Mouse (Mus musculus): ENCODE data around the gene Phldb1. TPM values are rescaled to one million over a fixed set of nuclear protein-coding genes. Genes with fewer than 3 reads are reported as not detected.
"Not testable (repeated sequence)": the region's sequence is repeated elsewhere in the genome, so short reads cannot be mapped to it uniquely, and the experiment has no call there.

The Phldb1 gene
- 10 to 100 TPM; 62.0 to 75.6 TPM for total RNA-seq (2021)
- long read RNA-seq, experiment 1, full-length matches to known transcripts, result 3 of 57 reads
- long read RNA-seq, experiment 1, partial matches to known transcripts, result 6 of 57 reads
- long read RNA-seq, experiment 1, other reads (novel, unspliced or antisense), result 48 of 57 reads
- long read RNA-seq, experiment 2, full-length matches to known transcripts, result 4 of 63 reads
- long read RNA-seq, experiment 2, partial matches to known transcripts, result 8 of 63 reads
- long read RNA-seq, experiment 2, other reads (novel, unspliced or antisense), result 51 of 63 reads

DNA sequence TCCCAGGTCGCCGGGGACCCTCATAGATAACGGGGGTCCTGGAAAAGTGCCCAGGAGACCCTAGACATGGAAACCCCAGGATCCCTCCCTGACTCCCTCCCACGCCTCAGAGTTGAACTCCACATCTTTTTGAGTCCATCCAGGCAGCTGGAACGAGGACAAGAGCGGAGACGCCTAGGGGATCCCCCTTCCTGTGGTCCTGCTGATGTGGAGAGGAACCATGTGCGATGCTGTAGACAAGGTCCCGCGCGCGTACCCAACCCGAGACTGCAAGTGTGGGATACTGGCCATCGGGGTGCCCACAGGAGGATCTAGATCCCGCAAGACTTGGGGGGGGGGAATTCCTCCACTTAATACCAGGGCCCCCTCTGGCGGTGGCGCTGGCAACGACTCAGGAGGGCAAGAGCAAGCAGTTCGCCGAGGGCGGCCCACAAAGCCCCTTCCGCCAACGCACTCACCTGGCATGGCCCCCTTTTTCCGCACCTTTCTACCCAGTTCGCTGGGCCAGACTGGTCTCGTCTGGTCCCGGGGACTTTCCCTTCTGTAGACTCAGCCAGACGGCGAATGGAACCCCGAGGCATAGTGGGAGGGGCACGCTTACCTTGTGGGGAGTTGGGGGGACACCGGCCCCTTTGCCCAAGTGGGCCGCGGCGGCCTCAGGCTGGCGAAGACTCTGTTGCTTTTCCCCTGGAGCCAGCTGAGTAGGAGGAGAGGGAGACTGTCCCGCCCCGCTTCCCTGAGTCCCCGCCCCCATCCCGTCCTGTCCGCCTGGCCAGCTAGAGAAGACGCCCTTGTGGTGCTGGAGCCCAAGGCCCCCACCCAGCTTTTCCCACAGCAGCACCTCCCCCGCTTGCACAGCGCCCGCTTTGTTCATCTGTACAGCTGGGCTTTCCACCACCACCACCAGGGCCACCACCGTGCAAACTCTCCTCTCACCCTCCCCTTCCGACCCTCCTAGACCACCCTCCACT, at the start of gene Phldb1:
Gene Phldb1 (minus strand): TSS at position 675 of the 971 bp plus-strand sequence.
- peak within 1 kb of the TSS; percentile 81 for H3K27ac ChIP-seq
- peak; percentile 46 for TF ChIP-seq CTCF (IDR thresholded peaks at IDR 0.05)
- H3K4me3 ChIP-seq, result peak within 1 kb of the TSS; percentile 62
- intact Hi-C loops (cut with DNase I), result loop anchor here (1.0 to 5.0 kb wide), 2 partner anchors 43 to 80 kb away; no protein-coding TSS in a partner anchor
- peak in 1 of 2 experiments; percentile 55 for DNase-seq (ENCODE audit: extremely low spot score in 1 of 2, low spot score in 2 of 2)

- intact Hi-C loops (cut with DNase I), result loop anchor here (2.0 kb wide), 2 partner anchors 148 to 192 kb away; partner anchors contain the start of genes Atp5l and Ube4a
Observed at GRCm38 (mm10) chr9:44772750-44773651, 38.0 kb upstream of the Phldb1 start.

DNA sequence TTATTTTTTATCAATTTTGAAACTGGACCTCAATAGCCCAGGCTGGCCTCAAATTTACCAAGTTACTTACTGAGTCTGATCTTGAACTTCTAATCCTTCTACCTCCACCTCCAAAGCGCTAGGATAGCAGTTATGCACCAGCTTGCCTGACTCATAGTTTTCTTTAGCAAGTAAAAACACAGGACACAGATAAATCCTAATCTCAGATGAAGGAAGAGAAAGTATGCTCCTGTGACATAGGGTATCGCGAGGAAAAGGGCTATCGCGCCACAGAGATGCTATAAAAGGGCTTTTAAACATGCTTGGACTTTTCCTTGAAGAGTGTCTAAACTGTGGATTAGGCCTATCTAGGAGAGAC, 37.4 kb upstream of the Phldb1 start:
- no peak for DNase-seq (ENCODE audit: extremely low spot score in 1 of 2, low spot score in 2 of 2)
- Histone ChIP-seq H3K4me3 (no peak overlapping the region; the same call in 1 of the 2 replicates), H3K27ac (peak overlapping the region; percentile 45; the same call in 1 of the 2 replicates)
- TF ChIP-seq CTCF (IDR thresholded peaks at IDR 0.05), result no peak
- intact Hi-C loops (cut with DNase I), result loop anchor here (2.0 kb wide), 2 partner anchors 148 to 192 kb away; partner anchors contain the start of genes Atp5l and Ube4a

More at GRCm38 (mm10) chr9:44772750-44773651, 38.0 kb upstream of the Phldb1 start:
- DNase-seq (ENCODE audit: extremely low spot score in 1 of 2, low spot score in 2 of 2), result peak; percentile 90
- Histone ChIP-seq H3K4me3 (peak overlapping the region; percentile 98), H3K27ac (peak overlapping the region; percentile 72)
- peak; percentile 96 for TF ChIP-seq CTCF (IDR thresholded peaks at IDR 0.05)

GRCm38 (mm10) chr9:44771376-44771775, 36.4 kb upstream of the Phldb1 start:
- intact Hi-C loops (cut with DNase I), result no loop called here
- Histone ChIP-seq H3K27ac (no peak overlapping the region), H3K4me3 (no peak overlapping the region)
- DNase-seq (ENCODE audit: extremely low spot score in 1 of 2, low spot score in 2 of 2), result no peak
- no peak; the same call in 1 of the 2 replicates for TF ChIP-seq CTCF (IDR thresholded peaks at IDR 0.05)

DNA sequence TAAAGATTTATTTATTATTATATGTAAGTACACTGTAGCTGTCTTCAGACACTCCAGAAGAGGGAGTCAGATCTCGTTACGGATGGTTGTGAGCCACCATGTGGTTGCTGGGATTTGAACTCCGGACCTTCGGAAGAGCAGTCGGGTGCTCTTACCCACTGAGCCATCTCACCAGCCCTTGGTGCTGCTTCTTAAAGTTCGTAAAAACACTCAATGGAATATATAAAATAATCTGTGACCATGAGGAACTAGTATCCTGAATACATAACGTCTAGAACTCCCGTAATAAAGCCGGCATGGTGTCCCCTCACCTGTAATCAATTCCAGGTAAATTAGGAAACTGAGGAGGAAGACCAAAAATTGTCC, 33.0 kb upstream of the Phldb1 start:
- H3K27ac ChIP-seq; DNase-seq (ENCODE audit: extremely low spot score in 1 of 2, low spot score in 2 of 2); intact Hi-C loops (cut with DNase I): not testable (repeated sequence)
- H3K4me3 ChIP-seq, result peak overlapping the region; percentile 71

DNA sequence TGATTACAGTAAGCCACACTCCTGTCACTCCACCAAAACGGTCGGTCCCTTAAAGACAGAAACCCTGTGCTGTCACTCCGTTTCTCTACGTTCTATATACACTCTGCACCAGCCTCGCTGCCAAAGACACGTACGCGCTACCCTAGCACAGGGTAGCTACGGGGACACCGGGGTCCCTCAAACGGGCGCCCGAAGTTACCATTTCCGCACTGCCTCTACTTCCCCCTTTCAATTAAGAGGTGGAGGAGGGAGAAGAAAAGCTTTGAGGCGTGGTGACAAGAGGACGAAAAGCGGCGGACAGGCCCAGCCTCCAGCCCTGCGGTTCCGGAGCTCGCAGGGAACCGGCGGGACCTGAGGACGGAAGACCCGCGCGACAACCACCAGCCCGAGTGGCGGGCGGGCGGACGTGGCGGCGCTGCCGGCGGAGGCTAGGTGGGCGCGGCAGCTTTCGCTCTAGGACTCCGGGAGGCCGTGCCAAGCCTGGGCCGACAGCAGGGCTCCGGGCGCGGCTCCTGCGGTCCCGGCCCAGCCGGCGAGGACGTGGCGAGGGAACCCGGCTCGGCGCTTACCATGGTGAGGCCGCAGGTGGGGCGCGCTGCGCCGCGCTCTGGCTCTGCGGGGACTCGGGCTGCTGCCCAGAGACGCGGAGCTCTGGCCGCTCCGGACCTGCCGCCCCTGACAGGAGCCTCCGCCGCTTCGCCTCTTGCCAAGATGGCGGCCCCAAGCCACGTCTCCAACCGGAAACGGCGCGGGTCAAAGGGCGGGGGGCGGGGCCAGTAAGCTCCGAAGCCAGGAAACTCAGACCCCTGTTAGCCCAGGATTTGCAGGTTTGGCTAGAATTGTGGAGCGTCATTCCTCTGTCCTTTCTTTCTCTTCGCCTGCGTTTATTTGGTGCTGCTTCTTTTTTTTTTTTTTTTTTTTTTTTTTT, 32.4 kb upstream of the Phldb1 start, which contains the start of the genes Arcn1 and Ift46:
Gene Arcn1 (minus strand): TSS at position 745 of the 928 bp plus-strand sequence.
Gene Ift46 (plus strand): TSS at position 808 of the 928 bp plus-strand sequence.
- DNase-seq (ENCODE audit: extremely low spot score in 1 of 2, low spot score in 2 of 2), result peak; percentile 78 to 80

GRCm38 (mm10) chr9:44760873-44761272, 25.9 kb upstream of the Phldb1 start:
- no peak for TF ChIP-seq CTCF (IDR thresholded peaks at IDR 0.05)
- Histone ChIP-seq H3K4me3 (no peak overlapping the region), H3K27ac (no peak overlapping the region)
- DNase-seq (ENCODE audit: extremely low spot score in 1 of 2, low spot score in 2 of 2), result no peak
- intact Hi-C loops (cut with DNase I), result no loop called here

More for the DNA sequence above, 32.4 kb upstream of the Phldb1 start, which contains the start of the genes Arcn1 and Ift46:
- peak within 1 kb of the TSS; percentile 71 for H3K4me3 ChIP-seq
- intact Hi-C loops (cut with DNase I), result no loop called here
- H3K27ac ChIP-seq, result peak within 1 kb of the TSS; percentile 95
- no peak for TF ChIP-seq CTCF (IDR thresholded peaks at IDR 0.05)

DNA sequence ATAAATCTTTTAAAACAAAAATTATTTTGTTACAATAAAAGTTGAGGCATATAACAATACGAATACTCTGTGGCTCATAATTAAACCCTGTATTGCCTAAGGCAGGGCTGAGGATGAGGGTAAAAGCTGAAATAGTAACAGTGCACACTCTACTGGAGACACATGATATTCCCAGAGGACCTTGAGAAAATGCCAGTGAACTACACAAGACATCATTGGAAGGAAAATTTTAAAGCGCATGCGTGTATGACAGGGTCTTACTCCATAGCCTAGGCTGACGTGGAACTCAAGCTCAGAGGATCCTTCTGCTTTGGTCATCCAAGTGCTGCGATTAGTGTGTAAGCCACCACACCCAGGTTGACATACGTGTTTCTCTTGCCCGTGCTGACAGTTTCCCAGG, 13.5 kb upstream of the Phldb1 start:
- H3K4me3 ChIP-seq, result no peak overlapping the region
- peak; percentile 46 for TF ChIP-seq CTCF (IDR thresholded peaks at IDR 0.05)
- intact Hi-C loops (cut with DNase I), result no loop called here
- no peak for DNase-seq (ENCODE audit: extremely low spot score in 1 of 2, low spot score in 2 of 2)
- no peak overlapping the region for H3K27ac ChIP-seq

- intact Hi-C loops (cut with DNase I), result no loop called here
Observed at GRCm38 (mm10) chr9:44747341-44747740, 12.3 kb upstream of the Phldb1 start.

DNA sequence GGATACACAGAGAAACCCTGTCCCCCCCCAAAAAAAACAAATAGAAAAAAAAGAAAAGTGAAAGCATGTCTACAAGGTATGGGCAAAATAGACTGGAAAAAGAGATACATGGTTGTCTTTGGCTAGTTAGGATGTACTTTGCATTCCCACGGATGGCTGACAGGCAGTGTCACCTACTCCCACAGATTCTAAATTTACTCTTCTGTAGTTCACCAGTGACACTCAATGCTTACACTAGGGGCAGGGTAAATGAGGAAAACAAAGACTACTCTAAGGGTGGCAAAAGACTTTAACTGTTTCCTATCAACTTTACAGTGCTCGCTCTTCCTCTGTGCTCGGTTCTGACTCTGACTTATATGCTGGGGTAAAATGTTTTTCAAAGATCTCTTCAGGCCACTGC, 11.7 kb upstream of the Phldb1 start:
- intact Hi-C loops (cut with DNase I), result no loop called here
- Histone ChIP-seq H3K4me3 (no peak overlapping the region), H3K27ac (no peak overlapping the region)
- no peak for DNase-seq (ENCODE audit: extremely low spot score in 1 of 2, low spot score in 2 of 2)
- no peak; the same call in 1 of the 2 replicates for TF ChIP-seq CTCF (IDR thresholded peaks at IDR 0.05)

More at GRCm38 (mm10) chr9:44747341-44747740, 12.3 kb upstream of the Phldb1 start:
- DNase-seq (ENCODE audit: extremely low spot score in 1 of 2, low spot score in 2 of 2), result no peak
- TF ChIP-seq CTCF (IDR thresholded peaks at IDR 0.05), result no peak
- no peak overlapping the region for H3K4me3 ChIP-seq
- no peak overlapping the region for H3K27ac ChIP-seq

Measured in left cerebral cortex, adult 2 months (tissue).